Mouse (Mus musculus): ENCODE results near the gene Ccr8.

The Ccr8 gene

GRCm38 (mm10) chr9:120133755-120134475 is 42.0 kb downstream of the Ccr8 start:
- no peak for DNase-seq

- no peak for DNase-seq
Measured at GRCm38 (mm10) chr9:120134529-120135160, 42.7 kb downstream of the Ccr8 start.

GRCm38 (mm10) chr9:120135454-120135853 is 43.5 kb downstream of the Ccr8 start:
- no peak for DNase-seq

- DNase-seq = peak; percentile 55 to 69
Measured at GRCm38 (mm10) chr9:120140652-120141051, 48.7 kb downstream of the Ccr8 start.

- no peak for DNase-seq
Measured at GRCm38 (mm10) chr9:120144474-120144873, 52.6 kb downstream of the Ccr8 start.
